In the genomic region with DNA sequence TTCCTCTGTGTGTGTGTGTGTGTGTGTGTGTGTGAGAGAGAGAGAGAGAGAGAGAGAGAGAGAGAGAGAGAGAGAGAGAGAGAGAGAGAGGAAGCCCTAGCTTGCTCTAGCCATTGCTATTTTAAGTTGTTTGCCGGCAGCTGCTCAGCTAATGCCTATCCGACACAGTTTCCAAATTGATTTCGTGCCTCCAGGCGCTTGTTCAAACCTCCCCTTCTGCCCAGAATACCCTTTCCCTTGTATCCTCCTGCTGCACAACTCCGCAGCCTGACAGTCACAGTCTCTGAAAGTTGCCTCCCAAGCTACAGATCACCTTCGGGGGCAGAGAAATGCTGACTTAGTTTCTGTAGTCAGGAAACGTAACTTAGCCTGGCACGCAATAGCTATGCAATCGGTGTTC, we compare ENCODE assay signal across 30 mouse cellular contexts.
DNase-seq lines count a peak whose midpoint lies in the region; ATAC-seq lines count a peak whose summit lies in the region.
"Had no signal": no experiment of that assay in that cellular context is flagged by ENCODE, and none has a peak within 500 bp of the region (broad histone marks: within the 10 kb centered on the region; RNA-seq: fewer than 3 reads in every experiment).

No protein-coding gene starts in this region.

- H3K36me3 ChIP-seq in hindbrain, embryonic 11.5 days (ENCODE audit: control insufficient read depth, insufficient read depth, low read length): no peaks in the 10 kb centered on the region
- H3K36me3 ChIP-seq in hindbrain, embryonic 13.5 days: no peaks in the 10 kb centered on the region
- no peaks in the 10 kb centered on the region for H3K36me3 ChIP-seq in midbrain, embryonic 14.5 days (ENCODE audit: control insufficient read depth, insufficient read depth, low read length)
- H3K36me3 ChIP-seq in midbrain, embryonic 13.5 days: no peaks in the 10 kb centered on the region
- H3K36me3 ChIP-seq: embryonic facial prominence, embryonic 15.5 days; forebrain, embryonic 12.5 days; heart, embryonic 13.5 days; limb, embryonic 12.5 days; liver, embryonic 12.5 days; stomach, embryonic 15.5 days had no signal

- H3K9ac ChIP-seq in hindbrain, embryonic 11.5 days (ENCODE audit: low read depth, low read length): no peak overlapping the region
- no peak overlapping the region for H3K9ac ChIP-seq in hindbrain, embryonic 13.5 days
- H3K9ac ChIP-seq in midbrain, embryonic 14.5 days (replicated peaks; ENCODE audit: low read length): no peak overlapping the region
- H3K9ac ChIP-seq in midbrain, embryonic 13.5 days (replicated peaks): no peak overlapping the region
- H3K9ac ChIP-seq: embryonic facial prominence, embryonic 15.5 days; forebrain, embryonic 12.5 days; heart, embryonic 13.5 days; limb, embryonic 12.5 days; liver, embryonic 12.5 days; liver, postnatal 0 days; stomach, embryonic 15.5 days had no signal

- H3K9me3 ChIP-seq in hindbrain, embryonic 11.5 days (ENCODE audit: control insufficient read depth, low read length): no peaks in the 10 kb centered on the region
- no peaks in the 10 kb centered on the region for H3K9me3 ChIP-seq in hindbrain, embryonic 13.5 days
- H3K9me3 ChIP-seq in midbrain, embryonic 14.5 days (ENCODE audit: control insufficient read depth, low read length): no peaks in the 10 kb centered on the region
- no peaks in the 10 kb centered on the region for H3K9me3 ChIP-seq in midbrain, embryonic 13.5 days
- H3K9me3 ChIP-seq: embryonic facial prominence, embryonic 15.5 days; forebrain, embryonic 12.5 days; heart, embryonic 13.5 days; limb, embryonic 12.5 days; liver, embryonic 12.5 days; stomach, embryonic 15.5 days had no signal

- 61% methylated on average over 9 of the region's 9 CpGs for WGBS in hindbrain, embryonic 11.5 days
- WGBS in hindbrain, embryonic 13.5 days: 62% methylated on average over 9 of the region's 9 CpGs
- 53% methylated on average over 9 of the region's 9 CpGs for WGBS in midbrain, embryonic 14.5 days
- 71% methylated on average over 9 of the region's 9 CpGs for WGBS in midbrain, embryonic 13.5 days

- no peaks in the 10 kb centered on the region for H3K4me1 ChIP-seq in hindbrain, embryonic 11.5 days (replicated peaks; ENCODE audit: control insufficient read depth, insufficient read depth, low read length)
- peaks cover 29% of the 10 kb centered on the region for H3K4me1 ChIP-seq in hindbrain, embryonic 13.5 days (replicated peaks)
- peaks cover 8% of the 10 kb centered on the region; the same call in 1 of the 2 replicates for H3K4me1 ChIP-seq in midbrain, embryonic 14.5 days (ENCODE audit: control insufficient read depth, insufficient read depth, low read length)
- peaks cover 24% of the 10 kb centered on the region for H3K4me1 ChIP-seq in midbrain, embryonic 13.5 days (replicated peaks)
- H3K4me1 ChIP-seq: embryonic facial prominence, embryonic 15.5 days; heart, embryonic 13.5 days; limb, embryonic 12.5 days; liver, embryonic 12.5 days; stomach, embryonic 15.5 days had no signal

- no peak overlapping the region for H3K27ac ChIP-seq in hindbrain, embryonic 11.5 days (ENCODE audit: low read depth, low read length)
- no peak overlapping the region for H3K27ac ChIP-seq in hindbrain, embryonic 13.5 days
- no peak overlapping the region for H3K27ac ChIP-seq in midbrain, embryonic 14.5 days (replicated peaks; ENCODE audit: low read depth, low read length)
- no peak overlapping the region for H3K27ac ChIP-seq in midbrain, embryonic 13.5 days
- H3K27ac ChIP-seq: embryonic facial prominence, embryonic 15.5 days; forebrain, embryonic 12.5 days; gastrocnemius, adult 2 months; heart, adult 2 months; heart, embryonic 13.5 days; limb, embryonic 12.5 days; liver, embryonic 12.5 days; stomach, embryonic 15.5 days had no signal

- H3K4me3 ChIP-seq in hindbrain, embryonic 11.5 days (ENCODE audit: low read depth, low read length): no peak overlapping the region
- no peak overlapping the region for H3K4me3 ChIP-seq in hindbrain, embryonic 13.5 days
- no peak overlapping the region for H3K4me3 ChIP-seq in midbrain, embryonic 14.5 days (replicated peaks; ENCODE audit: low read depth, low read length)
- no peak overlapping the region for H3K4me3 ChIP-seq in midbrain, embryonic 13.5 days (replicated peaks)
- H3K4me3 ChIP-seq: embryonic facial prominence, embryonic 15.5 days; forebrain, embryonic 12.5 days; gastrocnemius, adult 2 months; heart, adult 2 months; heart, embryonic 13.5 days; limb, embryonic 12.5 days; liver, embryonic 12.5 days; stomach, embryonic 15.5 days had no signal

- peak; percentile 23 for DNase-seq in embryo, embryonic 10.5 days (ENCODE audit: low spot score)
- no peak for DNase-seq in embryo, embryonic 10 days (ENCODE audit: low spot score)
- peak; percentile 32 for DNase-seq in hindbrain, embryonic 11.5 days (ENCODE audit: low spot score)
- DNase-seq in midbrain, embryonic 14.5 days: peak; percentile 55
- DNase-seq in layer of hippocampus, adult 11-12 months (ENCODE audit: low spot score): no peak
- DNase-seq: adrenal gland, adult 2 months; adrenal gland, postnatal 36 days; cerebellum, adult 9-10 months; cerebellum, postnatal 36 days; gastrocnemius, adult 2 months; gastrocnemius, postnatal 36 days; heart, adult 2 months; heart, postnatal 10 days; kidney, adult 9 months; kidney, postnatal 10 days; layer of hippocampus, adult 9-11 months; liver, postnatal 0 days; lung, postnatal 36 days; right cerebral cortex, postnatal 25 days; thymus, postnatal 14 days had no signal

- ATAC-seq in hindbrain, embryonic 11.5 days (ENCODE audit: low FRiP score): no peak
- ATAC-seq in hindbrain, embryonic 13.5 days (ENCODE audit: low FRiP score): no peak
- no peak for ATAC-seq in midbrain, embryonic 14.5 days (ENCODE audit: low FRiP score, low TSS enrichment)
- ATAC-seq in midbrain, embryonic 13.5 days: no peak
- ATAC-seq: activated CD4-positive, CD25-positive, alpha-beta regulatory T cell, adult 4 months; intestine, postnatal 0 days; liver, embryonic 12.5 days; liver, postnatal 0 days had no signal

- 0 out of 2 replicates have a peak, but pooled peaks cover 4% of the 10 kb centered on the region for H3K27me3 ChIP-seq in hindbrain, embryonic 11.5 days (ENCODE audit: control insufficient read depth, insufficient read depth, low read length)
- H3K27me3 ChIP-seq in hindbrain, embryonic 13.5 days: 0 out of 2 replicates have a peak, but pooled peaks cover 8% of the 10 kb centered on the region
- no peaks in the 10 kb centered on the region for H3K27me3 ChIP-seq in midbrain, embryonic 14.5 days (ENCODE audit: control insufficient read depth, insufficient read depth, low read length)
- 0 out of 2 replicates have a peak, but pooled peaks cover 3% of the 10 kb centered on the region for H3K27me3 ChIP-seq in midbrain, embryonic 13.5 days
- H3K27me3 ChIP-seq: stomach, embryonic 15.5 days had no signal

- no peak overlapping the region for H3K4me2 ChIP-seq in hindbrain, embryonic 11.5 days (replicated peaks; ENCODE audit: low read depth, low read length)
- H3K4me2 ChIP-seq in hindbrain, embryonic 13.5 days: no peak overlapping the region
- H3K4me2 ChIP-seq in midbrain, embryonic 14.5 days (ENCODE audit: low read length): no peak overlapping the region
- no peak overlapping the region for H3K4me2 ChIP-seq in midbrain, embryonic 13.5 days (replicated peaks)
- H3K4me2 ChIP-seq: embryonic facial prominence, embryonic 15.5 days; forebrain, embryonic 12.5 days; heart, embryonic 13.5 days; limb, embryonic 12.5 days; liver, embryonic 12.5 days; stomach, embryonic 15.5 days had no signal

Comparison
In these comparisons a context has a peak if more than half of its experiments do, and no peak if none do; other contexts are left out.
1. DNase-seq: peak in embryo, embryonic 10.5 days (single experiment), hindbrain, embryonic 11.5 days (single experiment) and midbrain, embryonic 14.5 days (single experiment); none in embryo, embryonic 10 days (single experiment) and layer of hippocampus, adult 11-12 months (single experiment).